Mouse (Mus musculus) ES-Bruce4 (cell line): ENCODE results near the gene Wdr89. TPM values are rescaled to one million over a fixed set of nuclear protein-coding genes. Genes with fewer than 3 reads are reported as not detected.
A peak's percentile ranks its signal among the peaks of the same experiment; 100 is the strongest.

ENCODE experiments used
- H3K27ac ChIP-seq: 2 replicates; pipeline ENCODE4 v1.5.1; 2012; ENCODE audit warnings: low read length, inconsistent platforms; ENCODE audit not compliant: insufficient read depth
- H3K27me3 ChIP-seq: 2 replicates; pipeline ENCODE4 v1.6.1; 2012; ENCODE audit warnings: mild to moderate bottlenecking, low read length, inconsistent platforms; ENCODE audit not compliant: control insufficient read depth, poor library complexity, insufficient read depth, severe bottlenecking
- H3K36me3 ChIP-seq: 2 replicates; pipeline ENCODE4 v1.6.1; 2012; ENCODE audit warnings: inconsistent platforms, mild to moderate bottlenecking, low read length, moderate library complexity; ENCODE audit not compliant: control insufficient read depth, poor library complexity, insufficient read depth, severe bottlenecking
- H3K4me1 ChIP-seq: one replicate; pipeline ENCODE4 v1.8.1; 2011; ENCODE audit warnings: low read length; ENCODE audit not compliant: control insufficient read depth, insufficient read depth
- H3K4me3 ChIP-seq: 2 replicates; pipeline ENCODE4 v1.5.1; 2011; ENCODE audit warnings: low read depth, mild to moderate bottlenecking, low read length
- H3K9ac ChIP-seq: 2 replicates; pipeline ENCODE4 v1.6.1; 2012; ENCODE audit warnings: low read depth, mild to moderate bottlenecking, inconsistent platforms; ENCODE audit not compliant: poor library complexity, severe bottlenecking
- H3K9me3 ChIP-seq: replicated peaks from 2 replicates; pipeline ENCODE4 v1.6.1; 2012; ENCODE audit warnings: mild to moderate bottlenecking, low read length, inconsistent platforms; ENCODE audit not compliant: control insufficient read depth, poor library complexity, insufficient read depth, severe bottlenecking
- CTCF ChIP-seq: IDR thresholded peaks from one replicate; pipeline ENCODE4 v1.8.1; 2011; ENCODE audit warnings: low read depth, low read length
- EP300 ChIP-seq: IDR thresholded peaks from 2 replicates; pipeline ENCODE4 v1.6.1; 2011; ENCODE audit warnings: low read depth, low read length; ENCODE audit not compliant: insufficient read depth
- POLR2A ChIP-seq: IDR thresholded peaks from one replicate; pipeline ENCODE4 v1.8.1; 2011; ENCODE audit warnings: low read length; ENCODE audit not compliant: insufficient read depth
- polyA plus RNA-seq: library from polyadenylated mRNA; stranded (reverse); fragments of >200 nt; gene quantifications from 2 replicates; pipeline ENCODE4 v1.2.4, GENCODE M21; 2011; ENCODE audit warnings: low read depth; ENCODE audit not compliant: missing spikeins, insufficient read depth, insufficient read length

Gene Wdr89
- polyA plus RNA-seq, 1 experiment, result 75.8 TPM

- Histone ChIP-seq H3K4me1 (no peaks in the 10 kb centered on the region), H3K9ac (peak within 1 kb of the TSS; percentile 97), H3K36me3 (peaks cover 9% of the 10 kb centered on the region), H3K4me3 (peak within 1 kb of the TSS; percentile 96), H3K27ac (peak within 1 kb of the TSS; percentile 87), H3K9me3 (no peaks in the 10 kb centered on the region), H3K27me3 (no peaks in the 10 kb centered on the region)
- no peak for TF ChIP-seq EP300
- no peak for TF ChIP-seq CTCF
- no peak for TF ChIP-seq POLR2A
Observed at GRCm38 (mm10) chr12:75596154-75597002, 73.0 kb downstream of the Wdr89 start, which contains the start of gene Ppp2r5e. Gene Ppp2r5e (minus strand): TSS chr12:75596245.

GRCm38 (mm10) chr12:75595291-75596153, 73.8 kb downstream of the Wdr89 start:
- Histone ChIP-seq H3K27ac (peak overlapping the region; percentile 31; the same call in 1 of the 2 replicates), H3K9me3 (no peaks in the 10 kb centered on the region), H3K4me1 (no peaks in the 10 kb centered on the region), H3K27me3 (no peaks in the 10 kb centered on the region), H3K9ac (peak overlapping the region; percentile 97), H3K36me3 (peaks cover 12% of the 10 kb centered on the region), H3K4me3 (peak overlapping the region; percentile 90)
- TF ChIP-seq POLR2A, result no peak

- TF ChIP-seq CTCF (no peak), EP300 (no peak), POLR2A (no peak)
- no peaks in the 10 kb centered on the region for H3K4me1 ChIP-seq
- no peak overlapping the region for H3K9ac ChIP-seq
- H3K36me3 ChIP-seq, result peaks cover 20% of the 10 kb centered on the region
- no peak overlapping the region for H3K4me3 ChIP-seq
- no peak overlapping the region for H3K27ac ChIP-seq
- no peaks in the 10 kb centered on the region for H3K27me3 ChIP-seq
- H3K9me3 ChIP-seq, result no peaks in the 10 kb centered on the region
Observed at GRCm38 (mm10) chr12:75594404-75594803, 74.9 kb downstream of the Wdr89 start.

GRCm38 (mm10) chr12:75593817-75594216, 75.5 kb downstream of the Wdr89 start:
- H3K27ac ChIP-seq, result no peak overlapping the region
- no peak overlapping the region for H3K4me3 ChIP-seq
- TF ChIP-seq CTCF (no peak), POLR2A (no peak), EP300 (no peak)
- no peaks in the 10 kb centered on the region for H3K4me1 ChIP-seq
- no peak overlapping the region for H3K9ac ChIP-seq
- no peaks in the 10 kb centered on the region for H3K9me3 ChIP-seq
- H3K36me3 ChIP-seq, result peaks cover 20% of the 10 kb centered on the region
- no peaks in the 10 kb centered on the region for H3K27me3 ChIP-seq

GRCm38 (mm10) chr12:75587501-75587900, 81.8 kb downstream of the Wdr89 start:
- Histone ChIP-seq H3K36me3 (peaks cover 18% of the 10 kb centered on the region), H3K27me3 (no peaks in the 10 kb centered on the region), H3K27ac (no peak overlapping the region), H3K9ac (no peak overlapping the region), H3K4me1 (no peaks in the 10 kb centered on the region), H3K9me3 (no peaks in the 10 kb centered on the region), H3K4me3 (no peak overlapping the region)
- TF ChIP-seq POLR2A (no peak), EP300 (no peak), CTCF (no peak)
